Mouse (Mus musculus) heart, postnatal 0 days (tissue): ENCODE measurements at regions not wholly inside any gene's neighbourhood (a gene's known extent, or its start where the extent isn't known, plus 50 kb on each side); places are given as distances from the start of the nearest gene placed in this dataset.

Source experiments
- ATAC-seq: fragments of 200-750 bp; cut with Nextera tagmentation; 2 replicates; pipeline ENCODE4 v1.8.0; 2017; ENCODE audit warnings: low read depth, moderate number of reproducible peaks, moderate library complexity; ENCODE audit not compliant: insufficient read depth
- DNase-seq: peaks from one replicate; pipeline ENCODE4 v3.0.0-alpha.2; 2016; ENCODE audit warnings: low spot score
- H3K27ac ChIP-seq: fragments of 300-500 bp; sonication (generic); 2 replicates; pipeline ENCODE4 v1.5.1; 2014; ENCODE audit warnings: low read depth, mild to moderate bottlenecking
- H3K27me3 ChIP-seq: fragments of 300-500 bp; sonication (generic); 2 replicates; pipeline ENCODE4 v1.6.1; 2014; ENCODE audit warnings: low read length, mixed read lengths; ENCODE audit not compliant: control insufficient read depth, insufficient read depth
- H3K36me3 ChIP-seq: fragments of 300-500 bp; sonication (generic); replicated peaks from 2 replicates; pipeline ENCODE4 v1.6.1; 2014; ENCODE audit warnings: low read length, mixed read lengths; ENCODE audit not compliant: control insufficient read depth, insufficient read depth
- H3K4me1 ChIP-seq: fragments of 300-500 bp; sonication (generic); 2 replicates; pipeline ENCODE4 v1.6.1; 2014; ENCODE audit warnings: antibody characterized with exemption; ENCODE audit not compliant: control insufficient read depth, insufficient read depth
- H3K4me2 ChIP-seq: fragments of 300-500 bp; sonication (generic); 2 replicates; pipeline ENCODE4 v1.6.1; 2014; ENCODE audit warnings: low read depth, mild to moderate bottlenecking, low read length, moderate library complexity
- H3K4me3 ChIP-seq: fragments of 300-500 bp; sonication (generic); 2 replicates; pipeline ENCODE4 v1.5.1; 2014; ENCODE audit warnings: low read depth, low read length
- H3K9ac ChIP-seq: fragments of 300-500 bp; sonication (generic); replicated peaks from 2 replicates; pipeline ENCODE4 v1.6.1; 2014; ENCODE audit warnings: low read depth, low read length, mixed read lengths
- H3K9me3 ChIP-seq: fragments of 300-500 bp; sonication (generic); replicated peaks from 2 replicates; pipeline ENCODE4 v1.6.1; 2016; ENCODE audit warnings: low read length; ENCODE audit not compliant: control insufficient read depth
- CTCF ChIP-seq: IDR thresholded peaks from 2 replicates; pipeline ENCODE4 v1.5.1; 2016; ENCODE audit warnings: antibody characterized with exemption, control low read depth, low read depth
- EP300 ChIP-seq: IDR thresholded peaks from 2 replicates; pipeline ENCODE4 v1.6.1; 2016; ENCODE audit warnings: antibody characterized with exemption, low read depth
- WGBS: fragments of 180-500 bp; shearing (Covaris S2); extraction: QIAGEN DNeasy Blood & Tissue Kit; methylation state at CpG from one replicate; pipeline ENCODE4 v1.1.7; 2014; 5-methylcytosine and 5-hydroxymethylcytosine counted together

- Histone ChIP-seq H3K27ac (no peak overlapping the region), H3K36me3 (no peaks in the 10 kb centered on the region), H3K4me3 (no peak overlapping the region), H3K9ac (no peak overlapping the region), H3K4me2 (no peak overlapping the region), H3K9me3 (no peaks in the 10 kb centered on the region), H3K27me3 (no peaks in the 10 kb centered on the region), H3K4me1 (no peaks in the 10 kb centered on the region)
- no peak for ATAC-seq
- 38% methylated on average over 2 of the region's 2 CpGs for WGBS
- no peak for DNase-seq
- TF ChIP-seq EP300 (no peak), CTCF (no peak)
Observed at GRCm38 (mm10) chr14:106211062-106211461, 105.1 kb downstream of the Trim52 start.

GRCm38 (mm10) chr14:106217681-106218080 lies 111.7 kb downstream of the Trim52 start:
- Histone ChIP-seq H3K4me2 (no peak overlapping the region), H3K4me1 (no peaks in the 10 kb centered on the region), H3K27me3 (no peaks in the 10 kb centered on the region), H3K9ac (no peak overlapping the region), H3K9me3 (no peaks in the 10 kb centered on the region), H3K27ac (no peak overlapping the region), H3K36me3 (no peaks in the 10 kb centered on the region), H3K4me3 (no peak overlapping the region)
- no peak for TF ChIP-seq CTCF
- TF ChIP-seq EP300 = no peak
- no peak for ATAC-seq
- 83% methylated on average over 3 of the region's 3 CpGs for WGBS
- DNase-seq = no peak

- H3K27me3 ChIP-seq = no peaks in the 10 kb centered on the region
- no peak overlapping the region for H3K4me3 ChIP-seq
- no peak overlapping the region for H3K4me2 ChIP-seq
- DNase-seq (no peak), ATAC-seq (no peak)
- TF ChIP-seq CTCF (no peak), EP300 (no peak)
- no peak overlapping the region for H3K9ac ChIP-seq
- H3K27ac ChIP-seq = no peak overlapping the region
- H3K4me1 ChIP-seq = no peaks in the 10 kb centered on the region
- WGBS = 46% methylated on average over 5 of the region's 5 CpGs
- H3K9me3 ChIP-seq = no peaks in the 10 kb centered on the region
- no peaks in the 10 kb centered on the region for H3K36me3 ChIP-seq
Observed at GRCm38 (mm10) chr14:106219293-106219797, 113.3 kb downstream of the Trim52 start.

- WGBS = 48% methylated on average over 1 of the region's 1 CpGs
- no peaks in the 10 kb centered on the region for H3K4me1 ChIP-seq
- no peak overlapping the region for H3K4me2 ChIP-seq
Observed at GRCm38 (mm10) chr14:106225401-106225800, 119.4 kb downstream of the Trim52 start.

GRCm38 (mm10) chr14:106241721-106242405 lies 135.9 kb downstream of the Trim52 start:
- H3K9me3 ChIP-seq = no peaks in the 10 kb centered on the region
- TF ChIP-seq CTCF = no peak
- no peak for TF ChIP-seq EP300
- ATAC-seq (no peak), DNase-seq (no peak)
- no peaks in the 10 kb centered on the region for H3K36me3 ChIP-seq
- no peak overlapping the region for H3K4me3 ChIP-seq
- H3K27me3 ChIP-seq = no peaks in the 10 kb centered on the region
- no peak overlapping the region for H3K4me2 ChIP-seq
- H3K9ac ChIP-seq = no peak overlapping the region
- H3K4me1 ChIP-seq = no peaks in the 10 kb centered on the region
- WGBS = 84% methylated on average over 5 of the region's 5 CpGs
- H3K27ac ChIP-seq = no peak overlapping the region

More at GRCm38 (mm10) chr14:106225401-106225800, 119.4 kb downstream of the Trim52 start:
- no peaks in the 10 kb centered on the region for H3K36me3 ChIP-seq
- ATAC-seq (no peak), DNase-seq (no peak)
- H3K27me3 ChIP-seq = no peaks in the 10 kb centered on the region
- no peak overlapping the region for H3K4me3 ChIP-seq
- no peak overlapping the region for H3K9ac ChIP-seq
- H3K9me3 ChIP-seq = no peaks in the 10 kb centered on the region
- no peak overlapping the region for H3K27ac ChIP-seq
- no peak for TF ChIP-seq CTCF
